Mouse (Mus musculus) lung, adult 2 months (tissue): Measurements from ENCODE around the gene Stx1a. TPM values are rescaled to one million over a fixed set of nuclear protein-coding genes. Genes with fewer than 3 reads are reported as not detected.
A peak's percentile ranks its signal among the peaks of the same experiment; 100 is the strongest.
"Not testable (repeated sequence)": the region's sequence is repeated elsewhere in the genome, so short reads cannot be mapped to it uniquely, and the experiment has no call there.

Source experiments
- DNase-seq: peaks from one replicate; pipeline ENCODE4 v3.0.0; 2022
- H3K4me1 ChIP-seq: fragments of 200-500 bp; 2 replicates; pipeline ENCODE4 v1.6.1; 2011; ENCODE audit warnings: low read length; ENCODE audit not compliant: control insufficient read depth, insufficient read depth
- H3K4me3 ChIP-seq: fragments of 200-500 bp; replicated peaks from 2 replicates; pipeline ENCODE3; 2011; ENCODE audit warnings: low read depth, mild to moderate bottlenecking, control low read depth, low read length; ENCODE audit errors: extremely low read depth
- CTCF ChIP-seq: fragments of 200-500 bp; IDR thresholded peaks from 2 replicates; pipeline ENCODE4 v1.5.1; 2011; ENCODE audit warnings: mild to moderate bottlenecking, low read length, control low read depth; ENCODE audit not compliant: insufficient read depth
- POLR2A ChIP-seq: fragments of 200-500 bp; IDR thresholded peaks from 2 replicates; pipeline ENCODE4 v1.6.1; 2011; ENCODE audit warnings: low read depth, mild to moderate bottlenecking, control low read depth, low read length, borderline replicate concordance; ENCODE audit errors: extremely low read depth
- WGBS: fragments of 180-500 bp; shearing (Covaris S2); methylation state at CpG from one replicate; pipeline ENCODE4 v1.1.7; 2018; 5-methylcytosine and 5-hydroxymethylcytosine counted together
- polyA plus RNA-seq: library from polyadenylated mRNA; depleted of rRNA; stranded (reverse); fragments of >200 nt; gene quantifications from 2 replicates; pipeline ENCODE4 v1.2.3, GENCODE M21; 2012

Stx1a gene
- polyA plus RNA-seq, 1 experiment: 10.6 TPM

DNA sequence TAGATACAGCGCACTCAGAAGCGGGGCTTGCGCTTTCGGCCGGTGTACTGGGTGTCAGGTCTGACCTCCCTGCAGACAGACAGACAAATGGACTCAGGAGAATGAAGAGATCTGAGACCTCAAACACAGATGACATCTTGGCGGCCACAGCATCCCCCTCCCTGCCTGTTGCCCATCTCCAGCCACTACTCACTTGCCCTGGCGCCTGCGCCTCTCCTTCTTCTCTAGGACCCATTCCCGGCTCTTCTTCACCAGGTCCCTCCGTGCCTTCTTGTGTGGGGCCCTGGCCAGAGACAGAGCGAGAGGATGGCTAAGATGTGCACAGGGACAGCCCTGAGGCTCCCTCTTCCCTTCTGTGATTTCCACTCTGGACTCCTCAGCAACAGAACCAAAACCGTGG lies 30.1 kb downstream of the Stx1a start:
- TF ChIP-seq CTCF (no peak), POLR2A (no peak)
- DNase-seq: no peak
- Histone ChIP-seq H3K4me3 (no peak overlapping the region), H3K4me1 (no peaks in the 10 kb centered on the region)
- 82% methylated on average over 12 of the region's 12 CpGs for WGBS

GRCm38 (mm10) chr5:135063629-135064381 lies 40.5 kb downstream of the Stx1a start, which contains the start of gene Dnajc30:
Gene Dnajc30, plus strand, starts transcription at chr5:135064202.
- Histone ChIP-seq H3K4me3 (peak within 1 kb of the TSS; percentile 94), H3K4me1 (0 out of 2 replicates have a peak, but pooled peaks cover 2% of the 10 kb centered on the region)
- TF ChIP-seq POLR2A: peak; percentile 61; the same call in 1 of the 2 replicates
- TF ChIP-seq CTCF: no peak
- DNase-seq: peak; percentile 94
- whole genome bisulfite sequencing: under 1% methylated on average over 52 of the region's 52 CpGs

DNA sequence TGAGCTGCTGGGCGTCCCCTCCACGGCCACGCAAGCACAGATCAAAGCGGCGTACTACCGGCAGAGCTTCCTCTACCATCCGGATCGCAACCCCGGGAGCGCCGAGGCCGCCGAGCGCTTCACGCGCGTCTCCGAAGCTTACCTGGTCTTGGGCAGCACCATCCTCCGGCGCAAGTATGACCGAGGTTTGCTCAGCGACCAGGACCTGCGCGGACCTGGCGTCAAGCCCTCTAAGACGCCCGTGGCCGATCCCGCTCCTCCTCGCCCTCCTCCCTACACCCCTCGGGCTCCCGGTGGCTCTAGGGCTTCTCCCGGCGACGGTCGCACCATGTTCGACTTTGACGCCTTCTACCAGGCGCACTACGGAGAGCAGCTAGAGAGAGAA lies 41.1 kb downstream of the Stx1a start:
- peak overlapping the region; percentile 94 for H3K4me3 ChIP-seq
- WGBS: under 1% methylated on average over 40 of the region's 40 CpGs
- H3K4me1 ChIP-seq: 0 out of 2 replicates have a peak, but pooled peaks cover 2% of the 10 kb centered on the region
- TF ChIP-seq CTCF (no peak), POLR2A (no peak)
- no peak for DNase-seq

DNA sequence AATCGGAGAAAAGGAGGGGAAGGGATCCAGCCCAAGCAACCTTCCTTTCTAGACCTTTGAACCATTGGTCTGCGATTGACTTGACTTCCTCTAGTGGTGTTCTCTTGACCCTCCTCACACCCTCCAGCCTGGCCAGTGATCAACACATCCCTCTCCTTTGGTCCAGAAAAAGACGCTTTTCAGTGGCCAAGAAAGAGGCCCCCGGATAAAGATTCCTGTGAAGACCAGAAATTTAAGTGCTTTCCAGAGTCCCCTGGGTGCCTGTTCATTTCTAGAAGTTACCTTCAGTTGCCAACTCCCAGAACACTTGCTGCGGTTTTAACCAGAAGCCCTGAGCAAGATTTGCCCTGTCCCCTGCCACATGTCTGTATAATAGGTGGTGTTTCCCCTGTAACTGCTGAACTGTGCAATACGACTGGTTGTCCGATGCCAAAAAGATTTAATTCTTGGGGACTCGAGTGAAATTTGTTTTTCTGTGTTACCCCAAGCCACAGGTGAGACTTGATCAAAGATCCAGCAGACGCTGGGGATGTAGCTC lies 41.7 kb downstream of the Stx1a start, which contains the start of gene Bud23:
Gene Bud23, minus strand, starts transcription at position 51 of the 538 bp plus-strand sequence.
- DNase-seq, H3K4me1 ChIP-seq: not testable (repeated sequence)
- WGBS: 65% methylated on average over 9 of the region's 9 CpGs
- peak within 1 kb of the TSS; percentile 94 for H3K4me3 ChIP-seq

DNA sequence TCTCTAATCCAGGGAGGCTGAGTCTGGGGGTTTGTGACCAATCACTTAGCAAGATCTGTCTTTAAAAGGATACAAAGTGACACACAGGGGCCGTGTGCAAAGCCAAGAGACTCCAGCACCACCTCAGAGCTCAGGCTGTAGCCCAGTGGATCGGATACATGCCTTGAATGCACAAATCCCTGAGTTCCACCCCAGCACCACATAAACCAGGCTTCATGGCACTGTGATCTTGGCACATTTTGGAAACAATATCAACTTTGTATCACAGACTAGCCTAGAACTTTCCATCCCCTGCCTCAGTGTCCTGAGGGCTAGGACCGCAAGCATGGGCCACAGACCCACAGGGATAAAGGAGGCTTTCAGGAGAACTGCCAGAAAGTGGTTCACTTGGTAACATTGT lies 42.7 kb downstream of the Stx1a start:
- no peak overlapping the region for H3K4me3 ChIP-seq
- WGBS: 94% methylated on average over 3 of the region's 3 CpGs
- DNase-seq: no peak
- TF ChIP-seq CTCF: no peak
- TF ChIP-seq POLR2A: no peak
- H3K4me1 ChIP-seq: 0 out of 2 replicates have a peak, but pooled peaks cover 2% of the 10 kb centered on the region

DNA sequence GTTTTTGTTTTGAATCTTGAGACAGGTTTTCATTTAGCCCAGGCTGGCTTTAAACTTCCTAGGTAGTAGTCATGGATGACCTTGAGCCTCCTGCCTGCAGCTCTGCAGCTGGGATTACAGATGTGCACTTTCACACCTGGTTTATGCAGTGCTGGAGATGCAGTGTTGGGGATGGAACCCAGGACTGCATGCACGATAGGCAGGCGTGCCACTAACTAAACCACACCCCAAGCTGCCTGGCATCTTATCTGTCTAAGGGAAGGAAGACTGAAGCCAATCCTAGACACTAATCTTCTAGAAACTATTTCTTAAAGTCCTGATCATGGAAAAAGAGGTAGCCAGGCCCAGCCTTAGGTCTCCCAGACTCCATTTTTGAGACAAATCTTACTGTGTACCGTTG lies 47.2 kb downstream of the Stx1a start:
- TF ChIP-seq CTCF (no peak), POLR2A (no peak)
- H3K4me1 ChIP-seq: 0 out of 2 replicates have a peak, but pooled peaks cover 2% of the 10 kb centered on the region
- H3K4me3 ChIP-seq: no peak overlapping the region
- no peak for DNase-seq
- 86% methylated on average over 3 of the region's 3 CpGs for WGBS

- TF ChIP-seq CTCF: no peak
- no peak for TF ChIP-seq POLR2A
- WGBS: 95% methylated on average over 2 of the region's 2 CpGs
- H3K4me3 ChIP-seq: no peak overlapping the region
- H3K4me1 ChIP-seq: no peaks in the 10 kb centered on the region
- no peak for DNase-seq
Observed at GRCm38 (mm10) chr5:135072061-135072460, 48.8 kb downstream of the Stx1a start.

GRCm38 (mm10) chr5:135072720-135073119 lies 49.4 kb downstream of the Stx1a start:
- H3K4me3 ChIP-seq: no peak overlapping the region
- TF ChIP-seq POLR2A: no peak
- no peak for TF ChIP-seq CTCF
- 71% methylated on average over 6 of the region's 6 CpGs for WGBS
- no peaks in the 10 kb centered on the region for H3K4me1 ChIP-seq
- no peak for DNase-seq

DNA sequence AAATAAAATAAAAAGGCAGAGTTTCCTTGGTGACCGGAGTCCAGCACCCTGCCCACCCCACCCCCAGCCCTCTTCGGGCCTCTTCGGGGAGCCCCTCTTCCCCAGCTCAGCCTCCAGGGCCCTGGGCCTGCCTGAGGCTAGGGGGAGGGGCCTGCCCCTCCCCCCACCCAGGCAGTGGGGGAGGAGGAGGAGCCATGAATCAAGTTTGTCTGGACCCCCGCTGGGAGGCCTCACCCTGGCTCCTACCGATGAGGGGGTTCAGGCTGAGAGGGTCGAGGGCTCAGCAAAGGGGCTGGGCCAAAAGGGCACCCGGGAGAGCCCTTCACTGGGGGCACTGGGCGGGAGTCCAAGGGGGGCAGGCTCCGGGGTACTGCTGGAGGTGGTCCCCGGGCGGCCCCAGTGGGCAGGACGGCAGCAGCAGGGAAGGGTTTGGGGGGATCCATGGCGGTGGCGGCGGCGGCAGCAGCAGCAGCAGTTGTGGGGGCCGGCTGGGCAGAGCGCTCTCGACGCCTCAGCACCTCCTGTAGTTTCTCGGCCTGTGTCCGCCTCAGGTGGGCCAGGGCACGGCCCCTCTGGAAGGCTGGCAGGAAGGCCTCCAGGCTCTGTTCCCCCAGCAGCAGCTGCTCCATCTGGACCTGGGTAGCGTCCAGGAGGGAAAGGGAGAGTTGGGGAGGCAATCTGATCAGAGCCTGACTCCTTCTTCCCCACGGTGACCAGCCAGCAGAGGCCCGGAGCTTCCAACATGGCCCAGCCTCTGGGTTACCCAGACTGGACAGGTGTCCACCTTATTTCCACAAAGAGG lies 50.3 kb downstream of the Stx1a start:
- DNase-seq: no peak
- Histone ChIP-seq H3K4me1 (no peaks in the 10 kb centered on the region), H3K4me3 (no peak overlapping the region)
- 47% methylated on average over 26 of the region's 26 CpGs for WGBS
- TF ChIP-seq POLR2A (no peak), CTCF (no peak)
